Mouse (Mus musculus): ENCODE data around the gene Gm20388. TPM values are rescaled to one million over a fixed set of nuclear protein-coding genes. Genes with fewer than 3 reads are reported as not detected.

Gene Gm20388
- total and polyA plus RNA-seq, 3 experiments, result 0.02 to 0.05 TPM; not detected in 1

DNA sequence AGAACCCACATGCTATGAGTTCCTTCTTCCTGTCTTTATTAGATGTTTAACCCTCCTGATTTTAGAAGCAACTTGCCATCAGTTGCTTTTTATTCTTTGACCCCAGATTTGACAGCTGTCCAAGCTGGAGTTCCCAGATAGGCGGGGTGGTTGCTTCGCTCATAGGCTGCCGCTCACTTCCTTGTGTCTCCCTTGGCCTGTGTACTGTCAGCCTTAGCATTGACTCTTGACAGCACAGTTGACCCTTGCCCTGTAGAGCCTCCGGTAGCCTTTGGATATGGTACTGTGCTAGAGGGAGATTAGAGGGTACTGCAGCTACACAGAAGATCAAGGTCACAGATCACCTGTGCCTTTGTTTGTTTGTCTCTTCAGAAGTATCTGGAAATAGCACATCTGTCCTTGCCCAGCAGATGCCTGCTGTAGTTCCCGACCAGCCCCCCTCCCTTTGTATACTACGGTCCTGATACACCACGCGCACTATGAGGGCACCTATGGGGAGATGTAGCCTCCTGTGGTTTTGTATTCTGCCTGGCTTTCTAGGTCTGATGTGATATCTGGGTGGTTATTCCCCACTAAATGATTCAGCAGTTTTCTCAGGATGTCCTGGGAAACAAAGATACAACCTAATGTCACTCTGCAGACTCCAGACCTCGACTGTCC lies 2494.6 kb downstream of the Gm20388 start:
- Histone ChIP-seq H3K27me3 (ENCODE audit: insufficient read depth, low read length) (no peaks in the 10 kb centered on the region), H3K4me3 (ENCODE audit: low read depth, low read length) (no peak overlapping the region), H3K36me3 (replicated peaks) (peaks cover 99% of the 10 kb centered on the region), H3K4me1 (ENCODE audit: insufficient read depth, low read depth, low read length) (peaks cover 31% of the 10 kb centered on the region), H3K9me3 (replicated peaks) (no peaks in the 10 kb centered on the region)
- ATAC-seq (ENCODE audit: extremely low read depth, insufficient number of reproducible peaks, low FRiP score, poor library complexity, severe bottlenecking), result peak; percentile 69
- peak; percentile 19 for DNase-seq (ENCODE audit: low spot score)
- TF ChIP-seq TAL1 (conservative IDR thresholded peaks at IDR 0.05; ENCODE audit: low read depth, low read length) (0 out of 2 replicates have a peak, but pooled peaks have one; percentile 22), GATA2 (IDR thresholded peaks at IDR 0.05; ENCODE audit: borderline replicate concordance, low read depth, low read length) (no peak)

DNA sequence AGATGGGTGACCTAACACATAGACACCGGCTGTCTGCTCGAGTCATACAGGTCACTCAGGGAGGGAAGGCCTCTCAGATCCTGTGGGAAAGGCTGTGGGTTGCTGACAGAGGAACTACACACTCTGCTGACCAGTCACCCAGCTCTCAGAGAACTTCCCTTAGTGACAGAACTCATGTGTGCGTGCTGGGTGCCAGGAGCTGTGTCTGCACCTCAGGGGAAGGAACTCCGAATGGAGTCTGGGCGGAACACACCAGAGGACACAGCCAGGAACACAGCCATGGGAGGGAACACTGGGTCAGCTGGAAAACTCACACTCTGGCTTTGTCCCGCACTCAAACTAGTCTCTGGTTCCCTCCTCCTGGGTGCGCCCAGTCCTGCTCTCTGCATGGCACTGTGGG lies 2497.0 kb downstream of the Gm20388 start:
- no peak for DNase-seq (ENCODE audit: low spot score)
- no peaks in the 10 kb centered on the region for H3K9me3 ChIP-seq (replicated peaks)
- no peak for ATAC-seq (ENCODE audit: extremely low read depth, insufficient number of reproducible peaks, low FRiP score, poor library complexity, severe bottlenecking)
- no peak overlapping the region for H3K4me3 ChIP-seq (ENCODE audit: low read depth, low read length)
- H3K36me3 ChIP-seq (replicated peaks), result peaks cover 99% of the 10 kb centered on the region
- H3K4me1 ChIP-seq (ENCODE audit: insufficient read depth, low read depth, low read length), result peaks cover 31% of the 10 kb centered on the region
- no peaks in the 10 kb centered on the region for H3K27me3 ChIP-seq (ENCODE audit: insufficient read depth, low read length)
- TF ChIP-seq CTCF (IDR thresholded peaks at IDR 0.05; ENCODE audit: low read depth, low read length), result no peak
- no peak for TF ChIP-seq GATA1 (IDR thresholded peaks at IDR 0.05; ENCODE audit: borderline replicate concordance, low read length)
- no peak for TF ChIP-seq GATA2 (IDR thresholded peaks at IDR 0.05; ENCODE audit: borderline replicate concordance, low read depth, low read length)
- no peak for TF ChIP-seq TAL1 (conservative IDR thresholded peaks at IDR 0.05; ENCODE audit: low read depth, low read length)
- no peak for TF ChIP-seq POLR2AphosphoS5 (IDR thresholded peaks at IDR 0.05; ENCODE audit: insufficient replicate concordance, low read depth, low read length)

DNA sequence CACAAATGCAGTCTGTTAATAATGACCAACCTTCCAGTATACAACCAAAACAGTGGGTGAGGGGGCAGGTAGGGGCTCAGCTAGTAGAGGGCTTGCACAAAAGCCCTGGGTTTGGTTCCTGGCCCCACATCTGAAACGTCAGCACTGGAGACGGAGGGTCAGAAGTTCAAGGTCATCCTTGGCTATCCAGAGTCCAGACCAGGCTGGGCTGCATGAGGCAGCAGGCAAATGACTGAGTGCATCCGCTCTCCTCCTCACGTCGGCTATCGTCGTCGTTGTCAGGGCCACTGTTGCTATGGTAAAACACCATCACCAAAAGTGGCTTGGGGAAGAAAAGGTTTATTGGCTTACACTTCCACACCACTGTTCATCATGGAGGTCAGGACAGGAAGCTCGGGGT lies 2503.7 kb downstream of the Gm20388 start:
- Histone ChIP-seq H3K4me1 (ENCODE audit: insufficient read depth, low read depth, low read length) (peaks cover 26% of the 10 kb centered on the region), H3K4me3 (ENCODE audit: low read depth, low read length) (no peak overlapping the region), H3K9me3 (replicated peaks) (no peaks in the 10 kb centered on the region), H3K27me3 (ENCODE audit: insufficient read depth, low read length) (no peaks in the 10 kb centered on the region), H3K36me3 (replicated peaks) (peaks cover 98% of the 10 kb centered on the region)
- TF ChIP-seq CTCF (IDR thresholded peaks at IDR 0.05; ENCODE audit: low read depth, low read length) (no peak), GATA1 (IDR thresholded peaks at IDR 0.05; ENCODE audit: borderline replicate concordance, low read length) (no peak), POLR2AphosphoS5 (IDR thresholded peaks at IDR 0.05; ENCODE audit: insufficient replicate concordance, low read depth, low read length) (no peak), TAL1 (conservative IDR thresholded peaks at IDR 0.05; ENCODE audit: low read depth, low read length) (no peak), GATA2 (IDR thresholded peaks at IDR 0.05; ENCODE audit: borderline replicate concordance, low read depth, low read length) (no peak)
- ATAC-seq (ENCODE audit: extremely low read depth, insufficient number of reproducible peaks, low FRiP score, poor library complexity, severe bottlenecking) (no peak), DNase-seq (ENCODE audit: low spot score) (no peak)

DNA sequence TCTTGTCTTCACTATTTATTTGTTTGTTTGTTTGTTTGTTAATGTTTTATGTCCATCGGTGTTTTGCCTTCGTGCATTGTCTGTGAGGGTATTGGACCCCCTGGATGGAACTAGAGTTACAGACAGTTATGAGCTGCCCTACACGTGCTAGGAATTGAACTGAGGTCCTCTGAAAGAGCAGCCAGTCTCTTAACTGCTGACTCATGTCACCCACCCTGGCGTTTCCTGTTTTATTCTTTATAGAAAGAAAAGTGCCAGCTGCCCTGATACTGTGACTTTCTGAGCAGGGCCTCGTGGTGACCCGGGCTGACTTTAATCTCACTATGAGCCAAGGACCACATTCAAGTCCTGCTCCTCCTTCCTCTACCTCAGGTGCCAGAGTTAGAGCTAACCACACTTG lies 2504.9 kb downstream of the Gm20388 start:
- Histone ChIP-seq H3K4me1 (ENCODE audit: insufficient read depth, low read depth, low read length) (peaks cover 26% of the 10 kb centered on the region), H3K4me3 (ENCODE audit: low read depth, low read length) (no peak overlapping the region), H3K36me3 (replicated peaks) (peaks cover 91% of the 10 kb centered on the region), H3K27me3 (ENCODE audit: insufficient read depth, low read length) (no peaks in the 10 kb centered on the region), H3K9me3 (replicated peaks) (no peaks in the 10 kb centered on the region)
- TF ChIP-seq GATA2 (IDR thresholded peaks at IDR 0.05; ENCODE audit: borderline replicate concordance, low read depth, low read length), result no peak
- no peak for TF ChIP-seq TAL1 (conservative IDR thresholded peaks at IDR 0.05; ENCODE audit: low read depth, low read length)
- TF ChIP-seq CTCF (IDR thresholded peaks at IDR 0.05; ENCODE audit: low read depth, low read length), result no peak
- no peak for TF ChIP-seq GATA1 (IDR thresholded peaks at IDR 0.05; ENCODE audit: borderline replicate concordance, low read length)
- TF ChIP-seq POLR2AphosphoS5 (IDR thresholded peaks at IDR 0.05; ENCODE audit: insufficient replicate concordance, low read depth, low read length), result no peak
- no peak for DNase-seq (ENCODE audit: low spot score)
- ATAC-seq (ENCODE audit: extremely low read depth, insufficient number of reproducible peaks, low FRiP score, poor library complexity, severe bottlenecking), result peak; percentile 64

DNA sequence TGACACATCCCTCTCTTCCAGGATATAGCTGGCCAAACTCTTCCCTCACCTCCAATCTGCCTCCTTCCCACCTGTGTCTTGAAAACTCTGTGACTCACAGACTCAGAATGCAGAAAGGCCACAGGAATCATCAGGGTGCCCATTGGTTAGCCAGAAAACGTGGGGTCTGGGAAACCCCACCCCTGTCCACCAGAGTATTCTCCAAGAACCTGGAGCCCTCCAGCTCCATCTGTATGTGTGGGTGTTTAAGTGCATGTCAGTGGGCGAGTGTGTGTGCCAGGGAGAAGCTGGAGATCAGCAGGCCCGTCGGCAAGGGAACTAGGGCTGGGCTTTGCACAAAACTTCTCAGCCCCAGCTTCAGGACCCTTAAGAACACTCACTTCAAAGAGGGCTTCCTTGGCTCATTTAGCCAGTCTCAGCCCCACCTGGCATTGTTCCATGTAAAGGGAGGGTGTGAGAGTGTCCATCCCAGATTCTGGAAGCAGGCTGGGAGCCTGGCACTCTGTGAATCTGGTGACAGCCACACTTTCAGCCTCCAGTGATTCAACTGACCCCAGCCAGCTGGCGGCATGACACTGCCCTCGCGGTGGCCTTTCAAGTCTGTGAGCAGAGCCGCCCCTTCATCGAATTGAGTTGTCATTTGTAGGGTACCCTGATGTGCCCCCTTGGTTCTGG lies 2509.4 kb downstream of the Gm20388 start:
- Histone ChIP-seq H3K9me3 (replicated peaks) (no peaks in the 10 kb centered on the region), H3K4me1 (ENCODE audit: insufficient read depth, low read depth, low read length) (peaks cover 15% of the 10 kb centered on the region), H3K27me3 (ENCODE audit: insufficient read depth, low read length) (peaks cover 7% of the 10 kb centered on the region; the same call in 1 of the 2 replicates), H3K36me3 (replicated peaks) (peaks cover 78% of the 10 kb centered on the region), H3K4me3 (ENCODE audit: low read depth, low read length) (no peak overlapping the region)
- ATAC-seq (ENCODE audit: extremely low read depth, insufficient number of reproducible peaks, low FRiP score, poor library complexity, severe bottlenecking), result no peak
- DNase-seq (ENCODE audit: low spot score), result no peak
- TF ChIP-seq POLR2AphosphoS5 (IDR thresholded peaks at IDR 0.05; ENCODE audit: insufficient replicate concordance, low read depth, low read length), result no peak
- TF ChIP-seq GATA2 (IDR thresholded peaks at IDR 0.05; ENCODE audit: borderline replicate concordance, low read depth, low read length), result no peak
- TF ChIP-seq TAL1 (conservative IDR thresholded peaks at IDR 0.05; ENCODE audit: low read depth, low read length), result no peak
- no peak for TF ChIP-seq GATA1 (IDR thresholded peaks at IDR 0.05; ENCODE audit: borderline replicate concordance, low read length)
- TF ChIP-seq CTCF (IDR thresholded peaks at IDR 0.05; ENCODE audit: low read depth, low read length), result no peak

DNA sequence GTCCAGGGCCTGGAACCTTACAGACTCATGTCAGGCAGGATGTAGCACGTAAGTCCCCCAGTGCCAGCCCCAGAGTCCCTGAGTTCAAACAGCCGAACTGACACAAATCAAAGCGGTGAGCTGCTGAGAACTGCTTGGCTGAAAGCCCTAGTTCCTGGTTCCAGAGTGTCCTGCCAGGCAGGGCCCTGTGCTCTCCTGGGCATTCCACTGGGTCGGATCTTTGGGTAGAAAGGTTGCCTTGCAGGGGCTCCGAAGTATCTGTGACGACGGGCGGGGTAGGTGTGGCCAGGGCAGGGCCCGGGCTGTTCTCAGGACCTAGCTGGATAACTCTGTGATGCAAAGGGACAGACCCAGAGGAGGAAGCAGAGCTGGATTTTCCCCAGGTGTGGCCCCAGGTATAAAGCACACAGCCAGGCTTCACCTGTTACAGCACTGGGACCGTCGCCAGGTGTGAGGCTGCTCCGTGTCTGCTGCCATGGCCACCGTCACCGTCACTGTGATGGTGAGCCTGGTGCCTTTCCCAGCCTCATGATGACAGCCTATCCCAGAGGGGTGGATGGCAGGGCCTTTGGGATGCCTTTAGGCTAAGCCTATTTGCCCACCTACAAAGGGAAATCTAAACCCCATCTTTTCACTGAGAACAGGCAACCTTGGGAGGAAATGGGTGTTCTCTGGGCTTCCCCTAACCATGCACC lies 2510.9 kb downstream of the Gm20388 start, which contains the start of gene Il17c:
TSS of gene Il17c (plus strand) at position 645 of the 695 bp plus-strand sequence.
- Histone ChIP-seq H3K27me3 (ENCODE audit: insufficient read depth, low read length) (peaks cover 7% of the 10 kb centered on the region; the same call in 1 of the 2 replicates), H3K9me3 (replicated peaks) (no peaks in the 10 kb centered on the region), H3K4me1 (ENCODE audit: insufficient read depth, low read depth, low read length) (0 out of 2 replicates have a peak, but pooled peaks cover 6% of the 10 kb centered on the region), H3K4me3 (ENCODE audit: low read depth, low read length) (no peak within 1 kb of the TSS), H3K36me3 (replicated peaks) (peaks cover 78% of the 10 kb centered on the region)
- DNase-seq (ENCODE audit: low spot score), result no peak
- TF ChIP-seq GATA1 (IDR thresholded peaks at IDR 0.05; ENCODE audit: borderline replicate concordance, low read length) (no peak), CTCF (IDR thresholded peaks at IDR 0.05; ENCODE audit: low read depth, low read length) (no peak), TAL1 (conservative IDR thresholded peaks at IDR 0.05; ENCODE audit: low read depth, low read length) (no peak), GATA2 (IDR thresholded peaks at IDR 0.05; ENCODE audit: borderline replicate concordance, low read depth, low read length) (no peak), POLR2AphosphoS5 (IDR thresholded peaks at IDR 0.05; ENCODE audit: insufficient replicate concordance, low read depth, low read length) (no peak)
- ATAC-seq (ENCODE audit: extremely low read depth, insufficient number of reproducible peaks, low FRiP score, poor library complexity, severe bottlenecking), result no peak

Data from G1E (cell line).